Mouse (Mus musculus): Measurements from ENCODE around the gene Cmtm8.
A peak's percentile ranks its signal among the peaks of the same experiment; 100 is the strongest.

Cmtm8 gene

DNA sequence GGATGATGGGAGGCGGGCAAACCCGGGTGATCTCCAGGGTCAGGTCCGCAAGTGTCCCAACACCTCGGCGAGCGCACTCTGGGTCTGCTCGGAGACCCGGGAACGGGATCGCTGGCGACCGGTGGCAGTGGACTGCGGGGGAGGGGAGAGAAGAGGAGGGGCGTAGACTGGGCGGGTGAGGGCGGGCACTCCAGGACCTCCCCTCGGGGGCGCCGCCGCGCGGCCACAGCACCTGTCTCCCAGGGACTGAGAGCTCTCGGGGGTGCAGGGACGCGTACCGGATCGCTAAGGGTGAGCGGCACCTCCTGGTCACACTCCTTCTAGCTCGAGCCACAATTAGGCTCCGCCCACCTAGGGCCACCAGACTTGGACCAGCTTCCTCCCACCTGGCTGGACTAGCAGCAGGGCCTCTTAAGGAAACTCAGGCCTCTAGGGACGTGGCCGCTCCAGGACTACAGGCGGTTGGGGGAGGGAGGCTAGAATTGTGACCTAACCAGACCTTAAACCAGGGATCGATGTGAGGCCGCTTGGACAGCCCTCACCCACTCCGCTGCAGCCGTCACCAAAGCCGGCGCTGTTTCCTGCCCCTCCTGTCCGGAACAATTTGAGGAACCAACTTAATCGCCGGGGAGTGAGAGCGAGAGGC is at the start of gene Cmtm8:
Gene Cmtm8 (minus strand): TSS at position 140 of the 646 bp plus-strand sequence.
- DNase-seq (ENCODE audit: low spot score in 2 of 2), result peak; percentile 26 to 34

GRCm38 (mm10) chr9:114892974-114893373 is 49.0 kb upstream of the Cmtm8 start:
- no peak for DNase-seq (ENCODE audit: low spot score in 2 of 2)

- DNase-seq (ENCODE audit: low spot score in 2 of 2), result no peak
These were observed 46.4 kb upstream of the Cmtm8 start for GRCm38 (mm10) chr9:114890377-114890776.

DNA sequence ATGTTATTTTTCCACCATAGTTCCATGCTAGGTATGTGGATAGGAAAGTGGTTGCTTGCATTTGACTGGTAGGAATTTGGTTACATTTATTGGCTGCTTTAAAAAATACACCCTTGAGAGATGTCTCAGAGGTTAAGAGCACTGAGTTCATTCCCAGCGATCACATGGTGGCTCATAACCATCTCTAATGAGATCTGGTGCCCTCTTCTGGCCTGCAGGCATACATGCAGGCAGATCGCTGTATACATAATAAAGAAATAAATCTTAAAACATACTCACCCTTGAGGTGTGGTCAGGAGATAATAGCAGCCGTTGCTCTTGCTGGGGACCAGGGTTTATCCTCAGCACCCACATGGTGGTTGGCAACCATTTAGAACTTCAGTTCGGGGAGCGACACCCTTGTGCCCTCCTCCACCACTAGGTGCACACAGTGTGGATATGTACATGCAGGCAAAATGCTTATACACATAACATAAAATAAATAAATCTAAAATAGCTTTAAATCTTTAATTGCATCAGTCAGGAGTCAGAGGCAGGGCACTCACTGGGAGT is 45.0 kb upstream of the Cmtm8 start:
- no peak for DNase-seq (ENCODE audit: low spot score in 2 of 2)

- no peak for DNase-seq (ENCODE audit: low spot score in 2 of 2)
These were observed 43.7 kb upstream of the Cmtm8 start for GRCm38 (mm10) chr9:114887699-114888098.

DNA sequence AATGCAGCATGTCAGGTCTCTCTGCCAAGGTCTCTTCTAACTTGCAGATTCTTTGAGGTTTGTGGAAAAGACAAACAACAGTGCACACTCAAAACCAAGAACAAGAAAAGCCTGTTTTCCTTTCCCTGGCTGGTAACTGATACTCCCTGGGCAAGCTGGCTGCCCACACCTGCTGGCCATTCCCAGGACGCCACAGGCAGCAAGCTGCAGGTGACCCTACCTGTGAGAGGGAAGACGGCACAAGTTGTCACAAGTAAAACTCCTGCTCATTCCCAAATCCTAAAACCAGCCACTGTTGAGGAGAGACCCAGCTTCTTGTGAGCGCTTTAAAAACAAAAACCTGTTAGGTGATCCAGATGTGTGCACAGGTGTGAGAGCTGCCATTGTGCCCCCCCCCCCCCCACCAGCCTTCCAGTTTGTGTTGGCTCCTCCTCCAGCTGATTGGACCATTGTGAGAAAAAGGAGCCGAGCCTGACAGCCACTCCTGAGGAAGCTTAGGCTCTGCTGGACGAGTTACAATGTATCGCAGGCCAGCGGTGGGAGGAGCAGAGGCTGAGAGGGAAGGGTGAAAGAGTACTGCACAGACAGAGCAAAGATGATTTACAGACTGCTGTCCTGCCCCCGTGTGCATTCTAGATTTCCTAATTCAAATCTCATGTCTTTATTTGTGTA is 42.2 kb upstream of the Cmtm8 start:
- no peak for DNase-seq (ENCODE audit: low spot score in 2 of 2)

DNA sequence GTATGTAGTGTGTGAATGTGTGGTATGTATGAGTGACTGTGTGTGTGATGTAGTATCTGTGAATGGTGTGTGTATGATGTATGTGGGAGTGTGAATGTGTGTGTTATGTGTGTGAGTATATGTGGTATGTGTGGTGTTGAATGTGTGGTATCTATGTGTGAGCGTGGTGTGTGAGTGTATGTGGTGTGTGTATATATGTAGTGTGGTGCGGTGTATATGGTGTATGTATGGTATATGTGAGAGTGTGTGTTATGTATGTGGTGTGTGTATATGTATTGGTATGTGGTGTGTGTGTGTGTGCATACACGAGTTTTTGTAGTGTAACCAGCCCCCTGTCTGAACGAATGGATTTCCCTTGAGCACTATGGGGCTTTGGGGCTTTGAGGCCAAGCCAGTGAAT is 41.6 kb upstream of the Cmtm8 start:
- DNase-seq (ENCODE audit: low spot score in 2 of 2), result no peak

GRCm38 (mm10) chr9:114881977-114882376 is 38.0 kb upstream of the Cmtm8 start:
- DNase-seq (ENCODE audit: low spot score in 2 of 2), result no peak

- DNase-seq (ENCODE audit: low spot score in 2 of 2), result peak; percentile 13 to 25
These were observed 11.4 kb upstream of the Cmtm8 start for GRCm38 (mm10) chr9:114855327-114855726.

GRCm38 (mm10) chr9:114854686-114855085 is 10.7 kb upstream of the Cmtm8 start:
- no peak for DNase-seq (ENCODE audit: low spot score in 2 of 2)

GRCm38 (mm10) chr9:114853336-114853735 is 9.4 kb upstream of the Cmtm8 start:
- no peak for DNase-seq (ENCODE audit: low spot score in 2 of 2)

DNA sequence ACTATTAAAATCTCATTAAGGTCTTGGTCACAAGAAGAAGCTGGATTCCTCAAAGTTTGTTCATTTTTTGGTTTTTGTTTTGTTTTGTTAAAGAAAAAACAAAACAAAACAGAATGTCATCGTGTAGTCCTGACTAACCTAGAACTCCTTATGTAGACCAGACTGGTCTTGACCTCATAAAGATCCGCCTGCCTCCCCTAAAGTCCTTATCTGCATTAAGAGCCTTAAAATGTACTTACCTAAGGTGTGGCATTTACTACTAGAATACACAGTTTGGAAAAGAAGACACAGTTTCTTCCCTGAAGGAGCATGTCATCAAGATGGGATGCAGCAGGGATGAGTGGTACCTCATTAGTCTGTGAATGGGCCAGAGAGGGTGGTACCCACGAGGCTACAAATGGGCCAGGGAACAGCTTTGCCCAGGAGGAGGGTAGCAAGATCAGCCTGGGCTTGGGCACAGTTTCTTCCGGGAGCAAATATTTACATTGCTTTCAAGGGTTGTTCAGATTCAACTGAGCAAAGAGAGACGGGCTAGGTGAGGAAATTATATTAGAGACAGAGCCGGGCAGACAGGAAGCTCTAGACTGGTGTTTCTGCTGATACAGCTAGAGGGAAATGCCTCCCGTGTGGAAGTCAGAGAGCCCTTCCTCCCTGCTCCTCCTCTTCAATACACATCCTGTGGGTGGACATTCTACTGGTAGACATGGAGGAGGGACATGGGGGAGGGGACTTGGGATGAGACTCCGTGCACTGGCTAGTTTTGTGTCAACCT is 7.6 kb upstream of the Cmtm8 start:
- DNase-seq (ENCODE audit: low spot score in 2 of 2), result no peak

DNA sequence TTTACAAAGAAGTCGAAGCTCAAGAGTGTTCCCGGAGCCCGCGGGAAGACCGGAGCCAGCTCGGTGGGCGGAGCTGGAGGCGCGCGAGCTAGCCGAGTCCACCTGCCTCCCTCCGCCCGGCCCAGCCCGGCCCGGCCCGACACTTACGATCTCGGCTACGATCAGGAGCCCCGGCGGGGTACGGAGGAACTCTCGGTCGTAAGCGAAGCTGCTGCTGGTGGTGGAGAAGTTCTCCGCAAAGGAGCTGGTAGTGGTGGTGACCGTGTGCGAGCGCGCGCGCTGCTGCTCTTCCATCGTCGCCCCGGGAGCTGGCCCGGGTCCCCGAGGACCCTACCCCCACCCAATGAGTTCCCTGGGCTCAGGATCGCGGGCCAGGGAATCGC is 331 bp downstream of the Cmtm8 start:
- peak in 1 of 2 experiments; percentile 12 for DNase-seq (ENCODE audit: low spot score in 2 of 2)

- no peak for DNase-seq (ENCODE audit: low spot score in 2 of 2)
These were observed 1.1 kb downstream of the Cmtm8 start for GRCm38 (mm10) chr9:114842886-114843285.

DNA sequence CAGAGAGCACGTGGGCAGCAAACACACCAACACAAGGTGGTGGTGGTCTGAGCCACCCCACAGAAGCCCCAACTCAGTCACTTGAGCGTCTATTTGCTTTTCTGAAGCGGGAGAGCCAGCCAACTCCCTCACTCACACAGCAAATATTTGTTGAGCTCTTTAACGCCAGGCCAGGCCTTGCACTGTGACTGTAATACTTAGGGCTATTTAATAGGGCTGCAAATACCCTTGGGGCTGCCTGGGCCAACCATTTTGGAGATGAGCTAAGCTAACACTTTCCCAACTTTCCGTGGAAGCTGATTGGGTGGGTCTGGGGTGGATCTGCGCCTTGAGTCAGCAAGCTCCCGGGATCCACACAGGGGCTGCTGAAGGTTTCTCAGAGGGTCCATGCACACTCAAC is 1.7 kb downstream of the Cmtm8 start:
- no peak for DNase-seq (ENCODE audit: low spot score in 2 of 2)

GRCm38 (mm10) chr9:114838870-114839269 is 5.1 kb downstream of the Cmtm8 start:
- no peak for DNase-seq (ENCODE audit: low spot score in 2 of 2)

DNA sequence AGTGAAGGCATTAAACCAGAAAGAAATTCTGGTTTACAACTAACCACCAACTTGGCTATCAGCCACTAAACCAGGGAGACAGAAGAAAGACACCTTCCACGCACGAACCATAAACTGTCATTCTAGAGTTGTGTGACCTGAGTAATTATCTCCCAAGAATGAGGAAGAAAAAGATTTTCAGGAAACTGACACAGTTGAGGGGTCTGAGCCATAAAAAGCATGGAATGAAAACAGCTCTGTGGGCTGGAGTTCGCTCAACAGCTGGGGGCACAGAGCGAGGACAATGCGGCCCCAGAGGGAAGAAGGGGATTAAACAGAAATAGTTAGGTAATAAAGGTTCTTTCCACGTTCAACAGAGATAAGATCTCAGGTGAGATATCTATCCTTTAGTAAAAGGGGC is 12.4 kb downstream of the Cmtm8 start:
- no peak for DNase-seq (ENCODE audit: low spot score in 2 of 2)

DNA sequence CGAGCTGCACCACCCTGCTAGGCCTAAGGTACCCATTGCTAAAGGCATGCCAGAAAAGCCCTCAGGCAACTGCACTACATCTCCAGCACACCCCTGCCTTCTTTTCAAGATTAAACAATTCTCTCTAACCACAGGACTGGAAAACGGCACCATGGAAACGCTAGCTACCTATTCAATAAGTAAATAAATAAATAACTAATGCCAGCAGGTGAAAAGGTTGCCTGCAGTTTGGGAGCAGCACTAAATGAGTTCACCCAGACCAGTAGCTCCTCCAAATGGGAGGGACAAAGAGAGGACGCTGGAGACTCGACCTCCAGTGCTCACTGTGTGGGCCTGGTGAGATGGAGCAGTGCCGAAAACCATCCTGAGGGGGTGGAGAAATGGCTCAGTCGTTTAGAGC is 13.6 kb downstream of the Cmtm8 start:
- no peak for DNase-seq (ENCODE audit: low spot score in 2 of 2)

DNA sequence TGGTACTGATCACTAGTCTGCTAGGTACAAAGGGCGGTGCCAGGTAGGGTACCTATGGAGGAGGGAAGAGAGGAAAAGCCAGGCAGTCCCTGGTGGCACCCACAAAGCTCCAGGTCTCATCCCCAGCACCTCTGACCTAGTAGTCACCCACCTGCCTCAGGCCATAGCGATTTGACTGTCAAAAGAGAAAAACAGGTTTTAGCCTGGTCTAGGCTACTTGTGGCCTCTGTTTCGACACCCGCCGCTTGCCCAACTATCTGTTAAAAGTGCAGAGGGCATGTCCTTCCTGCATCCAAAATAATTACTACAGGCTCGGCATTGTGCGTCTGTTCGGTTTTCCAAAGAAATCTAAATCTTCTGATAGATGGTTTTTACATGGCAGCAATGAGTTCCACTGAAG is 14.3 kb downstream of the Cmtm8 start:
- no peak for DNase-seq (ENCODE audit: low spot score in 2 of 2)

DNA sequence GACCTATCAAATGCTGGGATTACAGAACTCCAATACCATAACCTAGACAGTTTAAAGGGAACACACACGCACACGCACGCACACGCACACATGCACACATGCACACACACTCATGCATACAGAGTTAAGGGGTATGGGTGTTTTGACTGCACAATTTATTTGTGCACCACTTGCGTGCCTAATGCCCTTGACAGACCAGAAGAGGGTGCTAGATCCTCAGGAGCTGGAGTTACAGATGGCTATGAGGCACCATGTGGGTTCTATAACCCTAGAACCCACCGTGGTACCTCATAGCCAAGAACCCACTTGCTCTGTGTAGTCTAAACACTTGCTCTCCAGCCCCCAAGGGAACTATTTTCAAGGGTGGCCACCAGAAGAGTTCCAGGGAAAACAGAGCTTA is 15.6 kb downstream of the Cmtm8 start:
- DNase-seq (ENCODE audit: low spot score in 2 of 2), result no peak

GRCm38 (mm10) chr9:114827242-114827852 is 16.6 kb downstream of the Cmtm8 start:
- DNase-seq (ENCODE audit: low spot score in 2 of 2), result no peak

- DNase-seq (ENCODE audit: low spot score in 2 of 2), result no peak
These were observed 19.8 kb downstream of the Cmtm8 start for GRCm38 (mm10) chr9:114824166-114824565.

All from frontal cortex, postnatal 10 days (tissue).